Mouse (Mus musculus) liver, adult 2 months (tissue): Measurements from ENCODE around the gene Tspyl4.

Experiments
- CTCF ChIP-seq: fragments of 200-500 bp; IDR thresholded peaks from 2 replicates; pipeline ENCODE4 v1.5.1; 2011; ENCODE audit warnings: low read depth, low read length, control low read depth
- POLR2A ChIP-seq: fragments of 200-500 bp; IDR thresholded peaks from 2 replicates; pipeline ENCODE4 v1.6.1; 2011; ENCODE audit warnings: low read length, control low read depth; ENCODE audit not compliant: insufficient read depth; ENCODE audit errors: extremely low read depth

GRCm38 (mm10) chr10:34282420-34283238 is 14.6 kb upstream of the Tspyl4 start:
- TF ChIP-seq CTCF (no peak), POLR2A (no peak)
